Mouse (Mus musculus) heart, adult 2 months (tissue): ENCODE data around the gene Emx2. TPM values are rescaled to one million over a fixed set of nuclear protein-coding genes. Genes with fewer than 3 reads are reported as not detected.

ENCODE experiments used
- DNase-seq, 2 experiments: peaks; one replicate each; pipeline ENCODE4 v3.0.0; 2021
- H3K27ac ChIP-seq: fragments of 200-600 bp; 2 replicates; pipeline ENCODE4 v1.8.1; 2022
- H3K27me3 ChIP-seq: fragments of 200-500 bp; 2 replicates; pipeline ENCODE4 v1.6.1; 2012; ENCODE audit warnings: mild to moderate bottlenecking, low read length, inconsistent platforms, mixed read lengths; ENCODE audit not compliant: control insufficient read depth, insufficient read depth
- H3K36me3 ChIP-seq: fragments of 200-500 bp; 2 replicates; pipeline ENCODE4 v1.6.1; 2012; ENCODE audit warnings: low read length, inconsistent platforms; ENCODE audit not compliant: control insufficient read depth, insufficient read depth
- H3K4me1 ChIP-seq: fragments of 200-500 bp; 2 replicates; pipeline ENCODE4 v1.6.1; 2011; ENCODE audit warnings: low read length; ENCODE audit not compliant: control insufficient read depth, insufficient read depth
- H3K4me3 ChIP-seq: fragments of 200-600 bp; 2 replicates; pipeline ENCODE4 v1.8.1; 2022
- H3K79me2 ChIP-seq: fragments of 200-500 bp; replicated peaks from 2 replicates; pipeline ENCODE4 v1.6.1; 2012; ENCODE audit warnings: mild to moderate bottlenecking, inconsistent platforms, low read length, moderate library complexity, mixed read lengths; ENCODE audit not compliant: control insufficient read depth, insufficient read depth
- H3K9ac ChIP-seq: fragments of 200-500 bp; 2 replicates; pipeline ENCODE4 v1.6.1; 2012; ENCODE audit warnings: low read depth, mild to moderate bottlenecking, control low read depth, inconsistent platforms, low read length, mixed read lengths
- CTCF ChIP-seq: fragments of 200-600 bp; IDR thresholded peaks from 2 replicates; pipeline ENCODE4 v1.8.1; 2022; ENCODE audit warnings: antibody characterized with exemption, mild to moderate bottlenecking, moderate library complexity
- EP300 ChIP-seq: fragments of 200-500 bp; IDR thresholded peaks from 2 replicates; pipeline ENCODE4 v1.6.1; 2011; ENCODE audit warnings: low read depth, low read length, control low read depth; ENCODE audit not compliant: insufficient read depth
- POLR2A ChIP-seq: fragments of 200-500 bp; IDR thresholded peaks from 2 replicates; pipeline ENCODE4 v1.6.1; 2011; ENCODE audit warnings: mild to moderate bottlenecking, low read depth, low read length, control low read depth; ENCODE audit not compliant: insufficient read depth
- WGBS: fragments of 180-500 bp; shearing (Covaris S2); methylation state at CpG from one replicate; pipeline ENCODE4 v1.1.7; 2018; 5-methylcytosine and 5-hydroxymethylcytosine counted together
- intact Hi-C: fragments of 180-260 bp; cut with DNase I; formaldehyde crosslinking; loops from one replicate; pipeline ENCODE4 v1.15.1; 2025
- polyA plus RNA-seq: library from polyadenylated mRNA; depleted of rRNA; stranded (reverse); fragments of >200 nt; gene quantifications from 2 replicates; pipeline ENCODE4 v1.2.3, GENCODE M21; 2012
- total RNA-seq, 2 experiments: library from RNA; stranded (reverse); gene quantifications; 2 replicates each; pipeline ENCODE4 v1.2.3; 2021

Gene Emx2
- total and polyA plus RNA-seq, 3 experiments: not detected

DNA sequence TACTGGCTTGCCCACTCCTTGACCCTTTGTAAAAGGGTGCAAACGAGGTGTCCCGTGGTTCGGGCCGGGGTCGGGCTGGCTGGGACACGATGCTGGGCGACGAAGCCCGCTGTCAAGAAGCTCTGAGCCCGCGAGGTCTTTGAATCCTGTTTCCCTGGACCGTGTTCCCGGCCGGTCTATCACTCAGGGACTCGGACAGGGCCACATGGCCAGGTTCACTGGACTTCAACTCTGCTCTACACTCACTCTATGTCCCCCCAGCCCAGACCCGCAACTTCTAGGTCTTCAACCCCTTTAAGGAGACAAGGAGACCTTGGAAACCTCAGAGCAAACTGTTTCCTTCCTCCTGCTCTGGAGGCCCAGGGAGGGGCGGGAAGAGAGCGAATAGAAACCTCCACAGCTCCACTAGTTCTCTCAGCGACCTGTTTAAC is 1.7 kb downstream of the Emx2 start:
- peak; percentile 24 to 46 for DNase-seq

DNA sequence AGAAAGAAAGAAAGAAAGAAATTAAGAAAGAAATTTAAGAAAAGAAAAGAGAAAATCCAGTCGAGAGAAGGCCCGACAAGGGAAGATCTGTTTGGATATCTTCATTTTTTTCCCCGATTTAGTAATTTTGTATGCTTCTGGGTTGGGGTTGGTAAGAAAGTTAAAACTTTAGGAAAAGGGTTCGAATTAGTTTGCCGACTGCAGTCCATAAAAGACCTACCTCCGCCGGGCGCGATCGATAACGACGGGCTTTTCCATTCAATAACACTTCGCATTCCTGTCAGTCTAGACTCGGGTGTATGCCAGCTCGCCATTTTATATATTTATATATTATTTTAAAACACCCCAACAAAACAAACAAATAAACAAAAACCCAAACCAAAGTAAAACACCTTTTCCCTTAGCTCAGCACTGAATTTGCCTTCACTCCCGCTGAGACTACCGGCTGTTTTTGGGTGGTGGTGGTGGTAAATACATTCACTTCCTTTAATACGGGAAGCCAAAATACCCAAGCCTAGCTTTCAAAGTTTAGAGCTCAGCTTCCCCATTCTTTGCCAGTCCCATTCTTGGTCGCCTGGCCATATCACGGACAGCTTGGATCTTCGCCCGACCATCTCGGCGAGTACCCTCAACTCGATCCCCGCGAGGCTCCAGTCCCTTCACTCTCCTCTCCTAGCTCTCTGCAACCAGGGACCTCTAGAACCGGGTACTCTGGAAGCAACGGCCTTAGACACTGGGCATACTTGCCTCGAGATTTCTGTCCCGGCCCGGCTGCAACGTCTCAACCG is 2.4 kb downstream of the Emx2 start:
- intact Hi-C loops: no loop called here
- WGBS: 4% methylated on average over 34 of the region's 34 CpGs
- no peaks in the 10 kb centered on the region for H3K4me1 ChIP-seq
- peak in 1 of 2 experiments; percentile 33 for DNase-seq
- peaks cover 39% of the 10 kb centered on the region for H3K27me3 ChIP-seq
- H3K36me3 ChIP-seq: no peaks in the 10 kb centered on the region
- no peaks in the 10 kb centered on the region for H3K79me2 ChIP-seq
- TF ChIP-seq POLR2A: no peak
- no peak for TF ChIP-seq EP300
- TF ChIP-seq CTCF: no peak
- no peak overlapping the region for H3K9ac ChIP-seq
- H3K4me3 ChIP-seq: no peak overlapping the region
- H3K27ac ChIP-seq: no peak overlapping the region

More for the DNA sequence above, 1.7 kb downstream of the Emx2 start:
- Histone ChIP-seq H3K9ac (no peak overlapping the region), H3K4me3 (no peak overlapping the region), H3K27ac (no peak overlapping the region), H3K27me3 (peaks cover 39% of the 10 kb centered on the region), H3K36me3 (no peaks in the 10 kb centered on the region), H3K4me1 (no peaks in the 10 kb centered on the region), H3K79me2 (no peaks in the 10 kb centered on the region)
- TF ChIP-seq CTCF (no peak), POLR2A (no peak), EP300 (no peak)
- intact Hi-C loops: loop anchor here (10.0 kb wide), 1 partner anchor 885 kb away; no protein-coding TSS in a partner anchor
- WGBS: 2% methylated on average over 19 of the region's 19 CpGs

GRCm38 (mm10) chr19:59461481-59462421 is 3.6 kb downstream of the Emx2 start:
- H3K4me3 ChIP-seq: no peak overlapping the region
- 4% methylated on average over 36 of the region's 36 CpGs for WGBS
- no peaks in the 10 kb centered on the region for H3K36me3 ChIP-seq
- intact Hi-C loops: no loop called here
- no peak overlapping the region for H3K9ac ChIP-seq
- TF ChIP-seq CTCF: no peak
- TF ChIP-seq EP300: no peak
- no peak for TF ChIP-seq POLR2A
- no peaks in the 10 kb centered on the region for H3K79me2 ChIP-seq
- no peak for DNase-seq
- no peaks in the 10 kb centered on the region for H3K4me1 ChIP-seq
- peaks cover 37% of the 10 kb centered on the region for H3K27me3 ChIP-seq
- no peak overlapping the region for H3K27ac ChIP-seq

DNA sequence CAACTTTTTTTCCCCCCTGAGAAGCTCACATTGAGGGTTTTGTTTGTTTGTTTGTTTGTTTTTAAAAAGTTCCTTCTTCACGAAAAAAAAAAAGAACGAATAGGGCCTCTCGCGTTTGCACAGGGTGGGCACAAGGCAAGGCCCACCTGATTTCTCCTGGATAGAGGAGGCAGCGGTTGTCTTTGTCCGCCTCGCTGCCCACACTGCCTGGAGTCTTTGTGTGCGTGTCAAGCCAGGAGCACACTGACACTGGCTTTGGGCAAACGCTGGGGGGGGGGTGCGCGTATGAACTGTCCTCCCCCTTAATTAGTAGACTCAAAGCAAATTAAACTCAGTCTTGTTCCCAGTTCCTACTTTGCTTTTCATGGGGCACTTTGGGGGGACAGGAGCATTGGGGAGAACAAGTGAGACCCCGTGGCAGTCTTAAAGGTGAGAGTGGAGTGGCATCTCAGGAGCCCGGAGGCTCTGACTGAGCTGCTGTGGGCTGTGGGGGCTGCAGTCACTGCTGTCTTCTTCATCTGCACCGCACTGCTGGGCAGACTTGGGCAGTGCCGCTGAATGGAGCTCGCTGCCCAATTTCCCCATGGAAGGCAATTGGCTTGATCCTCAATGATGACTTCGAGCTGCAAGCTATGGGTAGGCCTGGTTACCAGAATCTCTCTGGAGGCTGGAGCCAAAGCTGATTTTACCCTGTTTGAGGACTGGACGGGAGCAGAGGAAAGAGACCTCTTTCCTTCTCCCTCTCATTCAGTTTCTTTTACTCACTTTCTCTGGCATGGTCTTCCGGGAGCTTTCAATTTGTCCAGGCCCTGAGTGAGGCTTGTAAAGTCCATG is 4.5 kb downstream of the Emx2 start:
- no peaks in the 10 kb centered on the region for H3K79me2 ChIP-seq
- H3K36me3 ChIP-seq: no peaks in the 10 kb centered on the region
- H3K27me3 ChIP-seq: peaks cover 37% of the 10 kb centered on the region
- H3K27ac ChIP-seq: no peak overlapping the region
- no peaks in the 10 kb centered on the region for H3K4me1 ChIP-seq
- intact Hi-C loops: no loop called here
- no peak overlapping the region for H3K4me3 ChIP-seq
- no peak for TF ChIP-seq EP300
- TF ChIP-seq CTCF: no peak
- no peak for TF ChIP-seq POLR2A
- H3K9ac ChIP-seq: no peak overlapping the region
- no peak for DNase-seq
- WGBS: 11% methylated on average over 19 of the region's 19 CpGs

DNA sequence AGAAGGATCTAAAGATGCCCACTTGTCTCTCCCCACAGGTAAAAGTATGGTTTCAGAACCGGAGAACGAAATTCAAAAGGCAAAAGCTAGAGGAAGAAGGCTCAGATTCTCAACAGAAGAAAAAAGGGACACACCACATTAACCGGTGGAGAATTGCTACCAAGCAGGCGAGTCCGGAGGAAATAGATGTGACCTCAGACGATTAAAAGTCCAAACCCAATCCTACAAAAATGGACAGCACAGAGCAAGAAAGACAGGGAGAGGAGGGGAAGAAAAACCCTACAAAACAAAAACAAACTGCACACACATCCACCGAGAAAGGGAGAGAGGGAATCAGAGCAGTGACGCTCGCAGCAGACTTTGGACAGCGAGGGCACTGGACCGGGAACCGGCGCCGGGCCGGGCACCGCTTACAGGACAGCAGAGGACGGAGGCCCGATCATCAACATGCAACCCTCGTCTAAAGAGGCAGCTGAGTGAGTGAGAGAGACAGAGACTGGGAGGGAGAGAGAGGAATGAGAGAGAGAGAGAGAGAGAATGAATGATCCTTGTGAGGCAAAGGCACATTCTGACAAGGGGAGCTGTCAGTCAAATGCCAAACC is 5.8 kb downstream of the Emx2 start:
- no peaks in the 10 kb centered on the region for H3K79me2 ChIP-seq

More for the DNA sequence above, 5.8 kb downstream of the Emx2 start:
- 8% methylated on average over 19 of the region's 19 CpGs for WGBS
- Histone ChIP-seq H3K4me3 (no peak overlapping the region), H3K9ac (no peak overlapping the region), H3K27ac (no peak overlapping the region), H3K27me3 (peaks cover 32% of the 10 kb centered on the region), H3K4me1 (no peaks in the 10 kb centered on the region), H3K36me3 (no peaks in the 10 kb centered on the region)
- intact Hi-C loops: no loop called here
- no peak for TF ChIP-seq POLR2A
- TF ChIP-seq CTCF: no peak
- TF ChIP-seq EP300: no peak
- no peak for DNase-seq
